Mouse (Mus musculus) kidney, adult 2 months (tissue): ENCODE measurements around the gene Slamf9.

Experiments
- CTCF ChIP-seq: fragments of 200-500 bp; conservative IDR thresholded peaks from 2 replicates; pipeline ENCODE4 v1.5.1; 2011; ENCODE audit warnings: low read depth, mild to moderate bottlenecking, control low read depth, low read length, moderate library complexity, mixed read lengths; ENCODE audit not compliant: insufficient read depth, insufficient read length
- POLR2A ChIP-seq: fragments of 200-500 bp; IDR thresholded peaks from one replicate; pipeline ENCODE4 v1.6.1; 2011; ENCODE audit warnings: low read depth, low read length, control low read depth

- TF ChIP-seq POLR2A (no peak), CTCF (no peak)
Observed at GRCm38 (mm10) chr1:172514213-172514529, 39.0 kb downstream of the Slamf9 start.
